Mouse (Mus musculus) C2C12 (cell line): ENCODE measurements at regions not wholly inside any gene's neighbourhood (a gene's known extent, or its start where the extent isn't known, plus 50 kb on each side); places are given as distances from the start of the nearest gene placed in this dataset.
A peak's percentile ranks its signal among the peaks of the same experiment; 100 is the strongest.

ENCODE experiments used
- H3K27me3 ChIP-seq: one replicate; pipeline ENCODE4 v1.6.1; 2011; ENCODE audit not compliant: control insufficient read depth, insufficient read depth, insufficient read length
- H3K36me3 ChIP-seq: one replicate; pipeline ENCODE4 v1.6.1; 2011; ENCODE audit not compliant: control insufficient read depth, insufficient read depth
- H3K4me3 ChIP-seq: one replicate; pipeline ENCODE4 v1.5.1; 2011; ENCODE audit warnings: mild to moderate bottlenecking, control low read depth; ENCODE audit not compliant: poor library complexity, insufficient read depth, severe bottlenecking
- H3K79me2 ChIP-seq: one replicate; pipeline ENCODE4 v1.6.1; 2011; ENCODE audit not compliant: control insufficient read depth, insufficient read depth
- H3K79me3 ChIP-seq: one replicate; pipeline ENCODE4 v1.6.1; 2011; ENCODE audit warnings: low read depth, control low read depth
- H3ac ChIP-seq: one replicate; pipeline ENCODE3; 2011; ENCODE audit warnings: low read depth; ENCODE audit not compliant: control insufficient read depth, insufficient read length
- CEBPB ChIP-seq: IDR thresholded peaks from one replicate; pipeline ENCODE4 v1.6.1; 2011; ENCODE audit warnings: low read depth, mild to moderate bottlenecking, control low read depth, moderate library complexity
- CTCF ChIP-seq: IDR thresholded peaks from one replicate; pipeline ENCODE4 v1.5.1; 2011; ENCODE audit not compliant: control insufficient read depth, insufficient read depth, insufficient read length
- FOSL1 ChIP-seq: IDR thresholded peaks from one replicate; pipeline ENCODE4 v1.8.0; 2011; ENCODE audit warnings: mild to moderate bottlenecking, low read length; ENCODE audit not compliant: poor library complexity, insufficient read depth, severe bottlenecking
- MAX ChIP-seq: IDR thresholded peaks from one replicate; pipeline ENCODE4 v1.6.1; 2011; ENCODE audit warnings: mild to moderate bottlenecking, control low read depth
- MYOD1 ChIP-seq: IDR thresholded peaks from one replicate; pipeline ENCODE4 v1.6.1; 2011; ENCODE audit warnings: low read depth; ENCODE audit not compliant: control insufficient read depth, insufficient read length
- MYOG ChIP-seq: IDR thresholded peaks from one replicate; pipeline ENCODE4 v1.6.1; 2011; ENCODE audit not compliant: control insufficient read depth, insufficient read length; ENCODE audit errors: extremely low read depth
- USF1 ChIP-seq: IDR thresholded peaks from one replicate; pipeline ENCODE4 v1.6.1; 2011; ENCODE audit warnings: low read depth, mild to moderate bottlenecking, control low read depth, moderate library complexity

DNA sequence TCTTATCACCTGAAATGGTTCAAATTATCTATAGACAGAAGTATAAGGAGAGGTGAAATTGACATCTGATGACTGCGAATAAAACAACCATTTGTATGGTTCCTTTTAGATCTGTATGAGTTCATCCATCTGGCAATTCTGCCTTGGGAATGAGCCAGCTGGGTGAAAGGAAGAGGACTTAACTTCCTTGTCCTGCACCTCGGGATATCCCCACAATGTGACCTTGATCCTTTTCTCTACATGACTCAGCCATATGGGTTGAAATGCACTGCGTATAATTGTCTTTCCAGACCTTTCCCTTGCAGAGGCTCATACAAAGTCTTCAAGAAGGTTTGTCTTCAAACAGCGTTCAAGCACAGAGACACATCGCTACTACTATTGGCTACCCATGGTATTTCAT lies 292.6 kb upstream of the Pitrm1 start:
- Histone ChIP-seq H3K36me3 (no peaks in the 10 kb centered on the region), H3K79me2 (no peaks in the 10 kb centered on the region), H3K27me3 (no peaks in the 10 kb centered on the region), H3ac (no peak overlapping the region), H3K79me3 (no peaks in the 10 kb centered on the region), H3K4me3 (no peak overlapping the region)
- TF ChIP-seq MAX = no peak
- TF ChIP-seq FOSL1 = no peak
- no peak for TF ChIP-seq USF1
- TF ChIP-seq CTCF = no peak
- TF ChIP-seq MYOD1 = no peak
- no peak for TF ChIP-seq MYOG
- TF ChIP-seq CEBPB = no peak

DNA sequence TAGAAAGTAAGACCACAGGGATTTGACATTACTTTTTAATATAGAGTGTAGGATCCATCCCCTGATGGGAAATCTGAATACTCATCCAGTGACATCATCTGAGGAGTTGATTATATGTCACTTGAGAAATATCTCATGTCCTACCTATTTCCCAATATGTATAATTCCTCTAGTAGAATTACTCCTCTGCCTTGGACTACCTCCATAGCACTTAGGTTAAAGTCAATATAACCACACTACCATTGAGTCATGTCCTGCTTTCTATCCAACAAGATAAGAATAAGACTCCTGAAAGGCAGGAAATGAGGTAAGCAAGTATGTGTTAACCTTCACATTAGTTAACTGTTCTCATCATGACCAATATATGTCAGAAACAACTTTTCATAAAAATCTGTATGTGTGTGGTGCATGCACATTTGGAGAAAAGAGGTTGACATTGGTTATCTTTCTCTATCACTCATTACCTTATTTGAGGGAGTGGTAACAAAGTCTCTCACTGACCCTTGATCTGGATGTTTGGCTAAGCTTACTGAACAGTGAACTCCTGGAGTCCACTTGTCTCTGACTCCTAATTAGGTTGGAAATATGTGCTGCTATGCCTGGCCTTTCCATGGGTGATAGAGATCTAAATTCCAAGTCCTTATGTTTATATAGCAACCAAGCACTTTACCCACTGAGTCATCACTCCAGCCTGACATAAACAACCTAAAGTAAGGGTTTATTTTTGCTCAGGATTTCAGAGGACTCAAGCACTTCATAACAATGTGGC lies 292.0 kb upstream of the Pitrm1 start:
- no peaks in the 10 kb centered on the region for H3K79me2 ChIP-seq
- no peak overlapping the region for H3ac ChIP-seq
- no peak overlapping the region for H3K4me3 ChIP-seq
- TF ChIP-seq MYOD1 = no peak
- peak; percentile 81 for TF ChIP-seq CEBPB
- TF ChIP-seq MAX = no peak
- H3K79me3 ChIP-seq = no peaks in the 10 kb centered on the region
- H3K36me3 ChIP-seq = no peaks in the 10 kb centered on the region
- no peaks in the 10 kb centered on the region for H3K27me3 ChIP-seq

DNA sequence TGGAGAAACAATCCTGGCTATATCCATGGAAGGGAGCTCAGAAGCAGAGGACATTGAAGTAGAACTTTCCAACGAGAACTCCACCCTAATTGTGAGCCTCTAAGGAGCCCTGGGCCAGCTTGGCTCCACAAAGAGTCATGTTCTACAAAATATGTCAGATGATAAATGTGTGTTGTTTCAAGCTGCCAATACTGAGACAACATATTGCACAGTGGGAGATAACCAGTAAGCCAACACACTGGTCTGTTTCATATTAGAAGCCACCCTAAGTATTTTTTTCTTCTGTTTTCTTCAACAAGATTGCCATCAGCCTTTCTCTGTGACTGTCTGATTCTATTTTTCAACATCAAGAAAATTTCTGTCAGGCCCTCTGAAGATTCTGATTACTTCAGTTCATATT lies 289.5 kb upstream of the Pitrm1 start:
- no peaks in the 10 kb centered on the region for H3K27me3 ChIP-seq
- TF ChIP-seq FOSL1 = no peak
- TF ChIP-seq USF1 = no peak
- TF ChIP-seq CEBPB = no peak
- no peak for TF ChIP-seq MYOG
- TF ChIP-seq MAX = no peak
- TF ChIP-seq CTCF = no peak
- TF ChIP-seq MYOD1 = no peak
- no peak overlapping the region for H3ac ChIP-seq
- no peak overlapping the region for H3K4me3 ChIP-seq
- H3K79me3 ChIP-seq = no peaks in the 10 kb centered on the region
- H3K79me2 ChIP-seq = no peaks in the 10 kb centered on the region
- no peaks in the 10 kb centered on the region for H3K36me3 ChIP-seq

DNA sequence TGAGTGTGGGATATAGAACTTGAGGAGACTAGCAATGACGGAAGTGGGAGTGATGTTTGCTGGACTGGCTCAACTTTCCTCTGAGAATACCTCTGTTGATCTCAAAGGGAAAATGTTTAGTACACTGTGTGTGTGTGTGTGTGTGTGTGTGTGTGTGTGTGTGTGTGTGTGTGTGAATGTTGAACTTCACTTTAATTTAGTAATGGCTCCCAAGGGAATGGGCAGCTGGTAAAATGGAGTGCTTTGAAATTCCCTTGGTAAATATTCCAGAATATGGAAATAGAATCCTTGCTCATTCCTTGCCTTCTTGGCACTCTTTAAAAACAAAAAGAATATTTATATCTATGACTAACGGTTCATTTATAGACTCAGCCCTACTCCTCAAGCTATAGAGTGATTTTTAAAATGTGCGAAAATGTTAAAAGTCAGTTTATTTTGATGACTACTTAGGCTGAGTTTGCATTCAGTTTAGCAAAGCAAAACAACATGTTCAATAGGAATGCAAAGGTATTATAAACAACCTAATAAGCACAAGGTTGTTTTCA lies 287.6 kb upstream of the Pitrm1 start:
- Histone ChIP-seq H3K27me3 (no peaks in the 10 kb centered on the region), H3K79me3 (no peaks in the 10 kb centered on the region), H3ac (no peak overlapping the region), H3K36me3 (no peaks in the 10 kb centered on the region), H3K4me3 (no peak overlapping the region), H3K79me2 (no peaks in the 10 kb centered on the region)
- TF ChIP-seq USF1 (no peak), MAX (no peak)

DNA sequence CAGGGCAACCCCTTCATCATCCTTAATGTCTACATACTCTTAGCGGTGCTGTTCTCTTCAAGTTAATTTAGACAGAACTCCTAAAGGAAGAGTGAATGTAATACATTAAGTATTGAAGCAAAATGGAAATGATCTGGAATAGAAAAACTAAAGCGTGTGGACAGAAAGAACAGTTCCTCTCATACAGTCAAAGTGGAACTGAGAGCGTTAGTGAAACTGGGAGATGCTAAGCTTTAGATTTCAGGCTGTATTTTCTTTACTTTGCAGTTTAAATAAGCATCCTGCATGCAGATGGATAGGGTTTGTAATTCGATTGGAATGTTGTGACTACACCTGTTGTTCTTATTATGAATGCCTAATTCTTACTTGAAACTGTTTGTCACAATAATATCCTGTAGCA lies 286.5 kb upstream of the Pitrm1 start:
- TF ChIP-seq MAX (no peak), CEBPB (no peak), MYOD1 (no peak), MYOG (no peak), CTCF (no peak), USF1 (no peak), FOSL1 (no peak)
- Histone ChIP-seq H3K27me3 (no peaks in the 10 kb centered on the region), H3K4me3 (no peak overlapping the region), H3K79me2 (no peaks in the 10 kb centered on the region), H3K36me3 (no peaks in the 10 kb centered on the region), H3ac (no peak overlapping the region), H3K79me3 (no peaks in the 10 kb centered on the region)

DNA sequence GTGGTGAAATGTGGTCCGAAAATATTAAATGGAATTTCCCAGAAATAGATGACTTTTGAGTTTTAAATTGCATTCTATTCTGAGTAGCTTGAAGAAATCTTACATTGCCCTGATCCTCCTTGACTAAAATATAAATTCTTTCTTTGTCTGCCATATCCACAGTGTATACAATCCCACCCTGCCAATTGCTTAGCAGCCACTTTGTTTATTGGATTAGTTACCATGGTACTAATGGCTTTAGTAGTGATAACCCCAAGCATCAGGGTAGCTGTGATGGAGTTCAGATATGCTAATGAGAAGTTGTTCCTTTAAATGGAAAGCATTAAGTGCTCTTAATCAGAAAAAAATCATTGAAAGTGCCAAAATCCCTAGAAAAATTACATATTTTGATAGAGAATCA lies 277.4 kb upstream of the Pitrm1 start:
- Histone ChIP-seq H3K79me3 (no peaks in the 10 kb centered on the region), H3K36me3 (no peaks in the 10 kb centered on the region), H3K27me3 (no peaks in the 10 kb centered on the region), H3K79me2 (no peaks in the 10 kb centered on the region), H3K4me3 (no peak overlapping the region), H3ac (no peak overlapping the region)
- TF ChIP-seq FOSL1 (no peak), MYOG (no peak), MAX (no peak), USF1 (no peak), MYOD1 (no peak), CEBPB (no peak), CTCF (no peak)
